Mouse (Mus musculus) NIH3T3 (cell line): ENCODE measurements around the gene Prkaa1.
A peak's percentile ranks its signal among the peaks of the same experiment; 100 is the strongest.

Source experiments
- DNase-seq: peaks from one replicate; pipeline ENCODE4 v3.0.0-alpha.2; 2012; ENCODE audit warnings: low read depth

Prkaa1 gene

GRCm38 (mm10) chr15:5143361-5144020 lies at the start of gene Prkaa1:
Gene Prkaa1, plus strand, starts transcription at chr15:5143861.
- DNase-seq, result peak; percentile 88

GRCm38 (mm10) chr15:5095534-5096301 lies 47.9 kb upstream of the Prkaa1 start:
- no peak for DNase-seq

GRCm38 (mm10) chr15:5097376-5097775 lies 46.3 kb upstream of the Prkaa1 start:
- DNase-seq, result no peak

GRCm38 (mm10) chr15:5102312-5102711 lies 41.3 kb upstream of the Prkaa1 start:
- no peak for DNase-seq

- DNase-seq, result no peak
Observed at GRCm38 (mm10) chr15:5105891-5106290, 37.8 kb upstream of the Prkaa1 start.

GRCm38 (mm10) chr15:5106293-5106692 lies 37.4 kb upstream of the Prkaa1 start:
- DNase-seq, result peak; percentile 65

GRCm38 (mm10) chr15:5107686-5108654 lies 35.7 kb upstream of the Prkaa1 start, which contains the start of gene Card6:
Gene Card6, minus strand, starts transcription at chr15:5108539.
- DNase-seq, result peak; percentile 37

GRCm38 (mm10) chr15:5108655-5109040 lies 35.0 kb upstream of the Prkaa1 start:
- DNase-seq, result no peak

GRCm38 (mm10) chr15:5112651-5113050 lies 31.0 kb upstream of the Prkaa1 start:
- DNase-seq, result no peak

- DNase-seq, result no peak
Observed at GRCm38 (mm10) chr15:5115173-5115572, 28.5 kb upstream of the Prkaa1 start.

GRCm38 (mm10) chr15:5116270-5117030 lies 27.2 kb upstream of the Prkaa1 start, which contains the start of gene Rpl37:
Gene Rpl37, plus strand, starts transcription at chr15:5116645.
- peak; percentile 99 for DNase-seq

GRCm38 (mm10) chr15:5117031-5117601 lies 26.5 kb upstream of the Prkaa1 start:
- no peak for DNase-seq

- DNase-seq, result no peak
Observed at GRCm38 (mm10) chr15:5118626-5119025, 25.0 kb upstream of the Prkaa1 start.

GRCm38 (mm10) chr15:5119192-5119591 lies 24.5 kb upstream of the Prkaa1 start:
- DNase-seq, result no peak

- peak; percentile 51 for DNase-seq
Observed at GRCm38 (mm10) chr15:5119707-5120106, 24.0 kb upstream of the Prkaa1 start.

- DNase-seq, result no peak
Observed at GRCm38 (mm10) chr15:5121535-5122313, 21.9 kb upstream of the Prkaa1 start.

GRCm38 (mm10) chr15:5126456-5126855 lies 17.2 kb upstream of the Prkaa1 start:
- peak; percentile 72 for DNase-seq

- no peak for DNase-seq
Observed at GRCm38 (mm10) chr15:5127487-5127886, 16.2 kb upstream of the Prkaa1 start.

GRCm38 (mm10) chr15:5128176-5128940 lies 15.3 kb upstream of the Prkaa1 start:
- no peak for DNase-seq
